Mouse (Mus musculus): ENCODE measurements around the gene Prtg.
A peak's percentile ranks its signal among the peaks of the same experiment; 100 is the strongest.

Gene Prtg

GRCm38 (mm10) chr9:72906693-72907103 is 100.0 kb downstream of the Prtg start:
- no peak for DNase-seq (ENCODE audit: low spot score in 2 of 2)

GRCm38 (mm10) chr9:72911381-72911780 is 104.7 kb downstream of the Prtg start:
- no peak for DNase-seq (ENCODE audit: low spot score in 2 of 2)

DNA sequence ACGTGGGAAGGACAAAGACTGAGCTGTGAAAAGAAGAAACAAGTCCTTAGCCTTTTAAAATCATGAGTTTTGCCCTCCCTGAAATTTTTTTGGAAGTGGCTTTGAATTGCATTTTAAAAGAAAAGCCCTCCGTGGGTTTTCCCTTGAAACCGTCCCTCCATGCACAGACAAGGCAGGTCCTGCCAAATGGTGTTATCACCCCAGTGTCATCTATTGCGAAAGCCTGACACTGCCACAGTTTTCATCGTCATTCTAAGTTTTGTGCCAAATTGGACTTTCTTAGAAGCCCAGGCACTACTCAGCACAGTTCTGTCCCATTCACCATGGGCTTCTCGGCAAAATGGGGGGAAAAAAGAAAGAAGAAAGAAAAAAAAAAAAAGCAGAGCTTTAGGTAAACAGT is 106.9 kb downstream of the Prtg start:
- DNase-seq (ENCODE audit: low spot score in 2 of 2) = no peak

- DNase-seq (ENCODE audit: low spot score in 2 of 2) = no peak
Observed at GRCm38 (mm10) chr9:72915728-72916127, 109.1 kb downstream of the Prtg start.

DNA sequence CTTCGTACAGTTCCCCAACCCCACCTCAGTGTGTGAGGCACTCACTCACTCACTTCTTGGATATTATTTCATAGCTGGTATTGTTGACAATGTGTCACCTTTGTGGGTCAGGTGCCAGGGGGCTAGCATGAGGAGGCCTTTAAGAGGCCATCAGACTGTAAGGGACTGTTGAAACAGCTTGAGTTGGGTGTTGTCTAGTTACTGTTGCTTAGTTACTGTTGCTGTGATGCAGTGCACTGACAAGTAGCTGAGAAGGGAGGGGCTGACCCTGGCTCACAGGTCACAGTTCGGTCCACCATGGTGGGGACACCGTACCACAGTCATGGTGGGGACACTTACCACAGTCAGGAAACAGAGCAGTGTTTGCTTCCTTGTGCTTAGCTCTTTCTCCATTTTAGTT is 116.4 kb downstream of the Prtg start:
- DNase-seq (ENCODE audit: low spot score in 2 of 2) = no peak

DNA sequence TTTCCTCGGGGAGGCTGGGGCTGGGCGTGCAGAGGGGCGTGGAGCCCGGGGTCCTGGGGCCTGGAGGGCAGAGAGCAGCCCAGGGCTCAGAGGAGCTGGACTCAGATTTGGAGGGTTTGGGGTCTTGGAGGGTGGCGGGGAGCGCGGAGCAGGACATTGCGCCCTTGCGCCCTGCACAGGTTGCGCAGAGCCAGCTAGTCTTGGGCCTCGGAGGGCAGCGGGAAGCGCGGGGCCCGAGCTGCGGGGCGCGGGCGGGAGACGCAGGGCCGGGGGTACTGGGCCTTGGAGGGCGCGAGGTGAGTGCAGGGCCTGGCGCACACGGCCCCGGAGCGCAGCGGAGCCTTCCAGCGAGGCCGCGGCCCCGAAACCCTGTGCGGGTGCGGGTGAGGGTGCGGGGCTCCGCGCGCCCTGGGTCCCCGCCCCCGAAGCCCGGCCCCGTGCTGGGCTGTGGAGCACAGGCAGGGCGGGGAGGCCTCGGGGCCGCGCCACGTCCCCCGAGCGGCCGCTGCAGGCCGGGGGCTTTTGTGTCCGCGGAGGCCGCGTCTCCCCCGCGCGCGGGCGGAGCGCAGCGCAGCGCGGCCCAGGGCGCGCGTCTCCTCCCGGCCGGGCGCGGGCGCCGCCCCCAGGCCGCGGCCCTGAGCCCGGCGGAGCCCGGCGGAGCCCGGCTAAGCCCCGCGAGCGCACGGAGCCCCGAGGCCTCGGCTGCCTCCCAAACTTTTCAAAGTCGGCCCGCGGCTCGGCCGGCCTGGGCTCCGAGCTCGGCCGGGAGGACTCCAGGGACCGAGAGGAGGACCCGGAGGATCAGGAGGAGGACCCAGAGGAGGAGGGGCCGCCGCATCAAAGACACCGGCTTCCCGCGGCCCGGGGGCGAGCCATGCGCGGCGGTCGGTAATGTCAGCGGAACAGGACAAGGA is 118.6 kb downstream of the Prtg start, which contains the start of gene Pygo1:
Gene Pygo1 (plus strand): TSS at position 625 of the 914 bp plus-strand sequence.
- DNase-seq (ENCODE audit: low spot score in 2 of 2) = peak; percentile 7 to 9

DNA sequence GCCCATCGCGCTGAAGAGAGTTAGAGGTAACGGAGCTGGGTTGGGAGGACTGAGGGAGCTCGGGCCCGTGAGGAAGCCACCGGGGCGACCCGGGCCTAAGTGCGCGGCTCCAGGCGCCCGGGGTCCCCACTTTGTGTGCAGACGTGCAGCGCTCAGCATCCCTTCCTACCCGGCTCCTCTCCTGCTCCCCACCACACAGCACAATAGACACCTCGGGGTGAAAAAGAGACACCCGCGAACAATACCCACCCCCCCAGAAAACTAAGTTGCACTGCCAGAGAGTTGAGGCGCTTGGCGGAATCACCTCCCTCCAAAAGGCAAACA is 119.2 kb downstream of the Prtg start:
- peak in 1 of 2 experiments; percentile 31 for DNase-seq (ENCODE audit: low spot score in 2 of 2)

DNA sequence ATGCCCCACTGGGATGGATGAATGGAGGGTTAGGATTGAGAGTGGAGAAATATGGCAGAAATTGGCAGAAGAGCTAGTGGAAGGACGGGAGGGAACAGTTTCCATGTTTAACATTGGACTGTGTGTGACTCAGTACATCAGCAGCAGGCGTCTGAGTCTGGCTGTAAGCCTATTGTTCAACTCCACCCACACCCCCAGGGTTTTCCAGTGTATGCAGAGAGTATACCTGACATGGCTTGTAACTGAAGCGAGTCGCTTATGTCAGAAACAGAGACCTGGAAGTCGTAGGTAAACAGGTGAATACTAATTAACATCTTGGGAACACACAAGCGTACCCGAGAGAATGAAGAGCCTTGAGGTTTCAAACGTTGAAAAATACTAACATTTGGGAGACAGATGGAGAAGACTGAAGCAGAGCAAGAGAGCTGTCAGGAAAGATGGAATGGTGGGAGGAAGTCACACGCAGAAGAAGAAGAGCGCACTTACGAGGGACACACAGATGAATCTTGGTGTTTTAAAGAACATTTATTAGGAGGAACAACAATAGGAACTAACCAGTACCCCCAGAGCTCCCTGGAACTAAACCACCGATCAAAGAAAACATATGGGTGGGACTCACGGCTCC is 124.6 kb downstream of the Prtg start:
- DNase-seq (ENCODE audit: low spot score in 2 of 2) = no peak

DNA sequence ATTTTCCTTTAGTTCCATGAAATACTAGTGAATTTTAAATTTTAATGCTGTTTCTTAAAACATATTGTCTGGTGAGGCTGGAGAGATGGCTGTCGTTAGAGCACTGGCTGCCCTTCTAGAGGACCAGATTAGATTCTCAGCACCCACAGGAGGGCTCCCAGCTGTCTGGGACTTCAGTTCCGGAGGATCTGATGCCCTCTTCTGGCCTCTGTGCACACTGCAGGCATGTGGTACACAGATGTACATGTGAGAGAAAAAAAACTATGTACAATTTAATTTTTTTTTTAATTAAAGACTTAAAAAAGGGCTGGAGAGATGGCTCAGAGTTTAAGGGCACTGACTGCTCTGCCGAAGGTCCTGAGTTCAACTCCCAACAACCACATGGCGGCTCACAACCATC is 128.6 kb downstream of the Prtg start:
- DNase-seq (ENCODE audit: low spot score in 2 of 2) = no peak

DNA sequence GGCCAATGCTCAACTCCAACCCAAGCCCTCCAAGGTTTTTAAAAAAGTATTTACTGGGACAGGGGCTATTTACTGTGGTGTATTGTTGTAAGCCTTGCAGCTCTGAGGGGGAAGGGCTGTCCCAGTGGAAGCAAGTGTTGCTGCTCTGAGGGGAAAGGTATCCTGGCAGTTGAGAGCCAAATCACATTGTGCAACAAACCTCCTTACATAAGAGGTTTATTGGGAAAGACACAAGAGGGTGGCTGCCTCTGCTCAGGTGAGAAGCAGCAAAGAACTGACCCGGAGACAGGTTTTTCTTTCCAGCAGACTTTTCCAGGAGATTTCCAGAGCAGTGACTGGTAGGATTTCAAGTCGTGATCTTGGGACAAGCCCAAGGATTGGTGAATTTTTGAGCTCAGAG is 129.6 kb downstream of the Prtg start:
- no peak for DNase-seq (ENCODE audit: low spot score in 2 of 2)

GRCm38 (mm10) chr9:72943424-72943823 is 136.8 kb downstream of the Prtg start:
- DNase-seq (ENCODE audit: low spot score in 2 of 2) = no peak

- no peak for DNase-seq (ENCODE audit: low spot score in 2 of 2)
Observed at GRCm38 (mm10) chr9:72944286-72944685, 137.6 kb downstream of the Prtg start.

DNA sequence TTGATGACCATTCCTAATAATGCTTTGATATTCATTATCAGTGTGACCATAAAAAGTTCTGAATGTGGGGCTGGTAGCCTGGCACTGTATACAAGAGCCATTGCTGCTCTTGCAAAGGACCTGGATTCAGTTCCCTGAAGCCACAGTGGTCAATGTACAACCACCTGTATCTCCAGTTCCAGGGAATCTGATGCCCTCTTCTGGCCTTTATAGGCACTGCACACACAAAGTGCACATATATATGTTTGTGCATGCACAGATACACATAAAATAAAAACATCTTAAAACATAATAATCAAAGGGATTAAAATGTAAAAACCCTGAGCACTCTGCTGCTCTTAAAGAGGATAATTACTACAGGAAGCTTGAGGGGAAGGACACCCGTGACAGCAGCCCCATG is 140.3 kb downstream of the Prtg start:
- no peak for DNase-seq (ENCODE audit: low spot score in 2 of 2)

- DNase-seq (ENCODE audit: low spot score in 2 of 2) = no peak
Observed at GRCm38 (mm10) chr9:72949572-72949971, 142.9 kb downstream of the Prtg start.

GRCm38 (mm10) chr9:72954746-72955145 is 148.1 kb downstream of the Prtg start:
- no peak for DNase-seq (ENCODE audit: low spot score in 2 of 2)

DNA sequence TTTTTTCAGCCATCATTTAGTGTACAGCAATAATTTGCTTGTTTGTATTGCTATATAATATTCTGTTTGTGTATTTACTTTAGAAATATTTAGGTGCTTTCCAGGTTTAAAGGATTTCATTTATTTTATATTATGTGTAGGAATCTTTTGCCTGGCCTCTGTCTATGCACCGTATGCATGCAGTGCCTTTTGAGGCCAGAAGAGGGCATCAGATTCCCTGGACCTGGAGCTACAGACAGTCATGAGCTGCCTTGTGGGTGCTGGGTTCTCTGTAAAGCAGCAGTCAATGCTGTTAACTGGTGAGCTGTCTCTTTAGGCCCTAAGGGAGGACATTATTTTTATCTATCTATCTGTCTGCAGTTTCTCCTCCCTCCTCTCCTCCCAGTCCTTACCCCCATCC is 148.9 kb downstream of the Prtg start:
- peak in 1 of 2 experiments; percentile 23 for DNase-seq (ENCODE audit: low spot score in 2 of 2)

DNA sequence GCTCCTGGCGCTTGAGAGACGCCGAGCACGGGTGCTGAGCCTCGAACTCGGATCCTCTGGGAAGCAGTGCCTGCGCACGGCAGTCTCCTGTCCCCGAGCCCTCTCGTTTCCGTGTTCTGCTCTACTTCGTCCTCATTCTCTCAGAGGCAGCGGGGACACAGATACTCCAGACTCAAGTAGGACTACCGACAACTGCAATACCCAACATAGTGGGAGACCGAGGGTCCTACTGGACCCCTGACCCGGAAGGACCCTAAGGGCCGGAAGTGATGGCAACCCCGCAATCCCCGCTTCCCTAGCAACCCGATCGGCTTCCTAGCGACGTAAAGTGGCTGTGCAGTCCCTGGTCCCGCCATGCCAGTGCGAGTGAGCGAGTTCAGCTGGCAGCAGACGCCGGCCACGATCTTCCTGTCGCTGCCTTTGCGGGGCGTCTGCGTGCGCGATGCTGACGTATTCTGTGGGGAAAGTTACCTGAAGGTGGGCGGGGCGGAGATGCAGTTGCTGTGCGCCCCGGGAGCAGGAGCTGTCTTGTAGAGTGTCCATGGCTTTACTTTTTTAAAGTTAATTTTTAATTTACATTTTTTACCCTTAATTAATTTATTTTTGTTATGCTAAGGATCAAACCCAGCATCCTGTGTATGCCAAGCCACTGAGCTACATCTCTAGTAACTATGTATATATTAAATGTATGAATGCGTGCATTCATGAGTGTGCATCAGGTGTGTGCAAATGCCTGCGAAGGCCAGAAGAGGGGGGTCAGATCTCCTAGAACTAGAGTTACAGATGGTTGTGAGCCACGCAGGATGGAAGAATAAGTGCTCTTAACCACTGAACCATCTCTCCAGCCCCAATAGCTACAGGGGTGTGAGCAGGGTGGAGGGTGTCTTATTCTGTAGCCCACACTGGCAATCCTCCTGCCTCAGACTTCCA is 152.1 kb downstream of the Prtg start, which contains the start of the genes Dyx1c1 and Gm44503:
Gene Dyx1c1 (plus strand): TSS at position 265 of the 930 bp plus-strand sequence.
Gene Gm44503 (plus strand): TSS at position 332 of the 930 bp plus-strand sequence.
- peak; percentile 62 to 72 for DNase-seq (ENCODE audit: low spot score in 2 of 2)

DNA sequence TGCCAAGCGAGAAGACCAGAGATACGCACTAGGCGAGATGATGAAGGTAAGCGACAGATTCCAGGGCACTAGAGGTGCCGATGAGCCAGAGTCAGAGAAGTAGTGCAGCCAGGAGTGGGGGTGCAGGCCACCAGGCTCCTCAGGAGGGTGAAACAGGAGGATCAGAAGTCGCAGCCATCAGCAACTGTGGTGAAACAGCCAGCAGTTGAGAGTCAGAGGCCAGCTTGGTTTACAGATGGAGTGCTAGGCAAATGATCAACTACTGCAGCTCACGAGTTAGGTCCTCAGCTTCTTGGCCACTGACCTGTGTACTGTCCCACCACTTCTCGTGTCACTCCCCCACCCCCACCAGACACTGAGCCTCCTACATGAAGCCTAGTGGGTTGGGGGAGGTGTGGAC is 154.7 kb downstream of the Prtg start:
- no peak for DNase-seq (ENCODE audit: low spot score in 2 of 2)

DNA sequence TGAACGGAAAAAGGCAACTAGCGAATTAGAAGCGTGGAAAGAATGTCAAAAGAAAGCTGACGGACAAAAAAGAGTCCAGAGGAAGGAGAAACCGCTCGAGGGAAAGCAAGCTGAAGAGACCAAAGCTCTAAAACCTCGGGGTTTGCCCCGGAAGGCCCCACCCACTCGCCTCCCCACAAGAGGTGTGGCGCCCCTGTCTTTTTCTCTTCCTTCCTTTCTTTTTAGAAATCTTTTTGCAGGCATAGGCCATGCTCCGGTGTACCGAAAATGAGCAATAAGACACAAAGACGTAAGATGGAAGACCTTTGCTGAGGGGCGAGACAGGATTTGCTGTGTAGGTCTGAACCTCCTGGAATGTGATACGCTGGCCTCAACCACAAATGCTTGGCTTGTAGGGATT is 155.3 kb downstream of the Prtg start:
- DNase-seq (ENCODE audit: low spot score in 2 of 2) = no peak
